Mouse (Mus musculus): ENCODE results near the gene Prpf8.

DNA sequence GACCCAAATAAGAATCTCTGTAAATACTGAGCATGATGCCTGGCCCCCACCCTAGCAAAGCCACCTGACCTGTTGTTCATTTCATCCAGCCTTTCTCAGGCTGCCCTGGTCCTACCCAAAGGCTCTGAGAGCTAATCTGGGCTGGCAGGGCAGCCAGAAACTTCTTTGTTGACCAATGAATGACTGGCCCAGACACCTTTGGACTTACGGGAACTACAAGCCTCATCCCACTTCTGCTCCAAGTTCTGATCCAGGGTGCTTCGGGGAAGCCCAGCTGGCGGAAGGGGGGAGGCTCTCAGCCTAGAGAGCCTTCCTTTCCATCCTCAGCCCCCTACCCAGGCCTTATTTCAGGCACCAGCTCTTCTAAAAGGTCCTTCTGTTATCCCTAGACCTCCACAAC, 47.8 kb upstream of the Prpf8 start:
- TF ChIP-seq CTCF (IDR thresholded peaks at IDR 0.05; ENCODE audit: extremely low read depth, insufficient read depth, insufficient read length, insufficient replicate concordance) = no peak
- TF ChIP-seq POLR2A (IDR thresholded peaks at IDR 0.05; ENCODE audit: low read depth, low read length) = no peak
